Mouse (Mus musculus) ZHBTc4 (cell line): Measurements from ENCODE around the gene Def6.
A peak's percentile ranks its signal among the peaks of the same experiment; 100 is the strongest.

Experiments used
- DNase-seq: peaks from one replicate; pipeline ENCODE4 v3.0.0-alpha.2; 2011; ENCODE audit warnings: low read depth, low spot score

Gene Def6

GRCm38 (mm10) chr17:28240846-28241245, 33.3 kb downstream of the Def6 start:
- no peak for DNase-seq

GRCm38 (mm10) chr17:28242296-28242695, 34.7 kb downstream of the Def6 start:
- DNase-seq, result no peak

GRCm38 (mm10) chr17:28244214-28244613, 36.6 kb downstream of the Def6 start:
- DNase-seq, result no peak

GRCm38 (mm10) chr17:28244714-28245113, 37.1 kb downstream of the Def6 start:
- DNase-seq, result no peak

GRCm38 (mm10) chr17:28246640-28247039, 39.1 kb downstream of the Def6 start:
- no peak for DNase-seq

- no peak for DNase-seq
Measured at GRCm38 (mm10) chr17:28247613-28248012, 40.0 kb downstream of the Def6 start.

GRCm38 (mm10) chr17:28249062-28249461, 41.5 kb downstream of the Def6 start:
- DNase-seq, result no peak

- DNase-seq, result no peak
Measured at GRCm38 (mm10) chr17:28251579-28252280, 44.2 kb downstream of the Def6 start.

GRCm38 (mm10) chr17:28252281-28252648, 44.7 kb downstream of the Def6 start:
- DNase-seq, result no peak

GRCm38 (mm10) chr17:28253216-28253615, 45.6 kb downstream of the Def6 start:
- DNase-seq, result no peak

- no peak for DNase-seq
Measured at GRCm38 (mm10) chr17:28254804-28255203, 47.2 kb downstream of the Def6 start.

- DNase-seq, result no peak
Measured at GRCm38 (mm10) chr17:28255651-28256050, 48.1 kb downstream of the Def6 start.

GRCm38 (mm10) chr17:28256651-28257328, 49.2 kb downstream of the Def6 start:
- peak; percentile 56 for DNase-seq

- no peak for DNase-seq
Measured at GRCm38 (mm10) chr17:28258325-28258724, 50.7 kb downstream of the Def6 start.

GRCm38 (mm10) chr17:28259890-28260542, 52.4 kb downstream of the Def6 start:
- peak; percentile 88 for DNase-seq

GRCm38 (mm10) chr17:28260543-28260909, 52.9 kb downstream of the Def6 start:
- no peak for DNase-seq

GRCm38 (mm10) chr17:28261795-28262194, 54.2 kb downstream of the Def6 start:
- DNase-seq, result no peak

GRCm38 (mm10) chr17:28263181-28263894, 55.8 kb downstream of the Def6 start:
- peak; percentile 58 for DNase-seq

GRCm38 (mm10) chr17:28267251-28267650, 59.7 kb downstream of the Def6 start:
- DNase-seq, result peak; percentile 67

GRCm38 (mm10) chr17:28270165-28270564, 62.6 kb downstream of the Def6 start:
- peak; percentile 73 for DNase-seq

- DNase-seq, result no peak
Measured at GRCm38 (mm10) chr17:28271537-28272266, 64.1 kb downstream of the Def6 start.
